Mouse (Mus musculus): ENCODE results near the gene Slc25a40.

Slc25a40 gene

DNA sequence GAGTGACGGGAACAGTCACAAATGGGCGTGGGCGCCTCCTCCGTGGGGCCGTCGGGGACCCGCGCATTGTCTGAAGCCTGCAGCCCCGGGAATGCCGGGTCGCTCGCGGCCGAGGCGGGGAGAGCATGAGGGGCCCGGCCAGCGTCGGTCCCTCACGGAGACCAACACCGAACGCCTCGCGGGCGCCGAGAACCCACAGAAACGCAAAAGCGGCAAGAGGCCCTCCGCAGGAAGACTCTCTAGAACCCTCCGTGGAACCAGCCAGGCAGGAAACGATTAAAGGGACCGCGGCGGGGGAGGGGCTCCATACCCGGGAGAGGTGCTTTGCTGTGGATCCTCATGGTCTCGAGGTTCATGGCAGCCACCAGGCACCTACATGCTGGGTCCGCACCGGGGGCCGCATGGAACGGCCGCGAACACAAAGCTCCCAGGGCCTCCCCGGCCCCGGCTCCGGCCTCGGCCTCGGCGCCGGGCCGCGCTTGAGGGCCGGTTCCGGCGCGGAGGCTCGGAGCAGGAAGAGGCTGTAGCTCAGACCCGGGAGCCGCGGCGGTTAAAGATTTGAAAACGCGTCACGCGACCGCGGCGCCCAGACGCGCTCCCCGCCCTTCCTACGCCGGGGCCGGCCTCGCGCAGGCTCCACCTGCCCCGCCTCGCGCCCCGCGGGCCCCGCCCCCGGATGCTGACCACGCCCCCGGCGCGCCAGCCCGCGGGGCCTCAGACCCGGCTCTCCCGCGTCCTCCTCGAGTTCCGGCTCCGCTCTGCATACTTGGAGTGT lies at the start of gene Slc25a40, which contains the start of gene Dbf4:
Gene Slc25a40 (plus strand): TSS at position 694 of the 775 bp plus-strand sequence.
Gene Dbf4 (minus strand): TSS at position 560 of the 775 bp plus-strand sequence.
- DNase-seq (ENCODE audit: low spot score in 2 of 2) = peak; percentile 94 to 98

DNA sequence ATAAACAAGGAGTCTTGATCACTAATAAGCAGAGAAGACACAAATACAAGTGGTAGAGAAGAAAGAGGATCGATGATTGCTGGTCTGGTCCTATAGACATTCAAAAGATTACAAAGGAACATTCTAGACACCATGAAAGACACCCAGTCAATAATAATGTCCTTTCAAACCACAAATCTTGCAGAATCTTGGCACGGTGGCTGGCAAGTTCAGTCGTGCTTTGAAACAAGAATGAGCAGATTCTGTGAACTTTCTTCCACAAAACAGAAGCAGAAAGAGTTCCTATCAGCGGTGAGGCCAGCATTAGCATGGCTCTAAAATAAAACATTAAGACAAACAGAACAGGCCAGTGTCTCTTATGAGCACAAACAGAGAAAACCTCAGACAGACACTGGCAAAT lies 49.2 kb upstream of the Slc25a40 start:
- no peak for DNase-seq (ENCODE audit: low spot score in 2 of 2)

- no peak for DNase-seq (ENCODE audit: low spot score in 2 of 2)
These were observed 48.2 kb upstream of the Slc25a40 start for GRCm38 (mm10) chr5:8374297-8374906.

GRCm38 (mm10) chr5:8393891-8394583 lies 28.6 kb upstream of the Slc25a40 start:
- no peak for DNase-seq (ENCODE audit: low spot score in 2 of 2)

DNA sequence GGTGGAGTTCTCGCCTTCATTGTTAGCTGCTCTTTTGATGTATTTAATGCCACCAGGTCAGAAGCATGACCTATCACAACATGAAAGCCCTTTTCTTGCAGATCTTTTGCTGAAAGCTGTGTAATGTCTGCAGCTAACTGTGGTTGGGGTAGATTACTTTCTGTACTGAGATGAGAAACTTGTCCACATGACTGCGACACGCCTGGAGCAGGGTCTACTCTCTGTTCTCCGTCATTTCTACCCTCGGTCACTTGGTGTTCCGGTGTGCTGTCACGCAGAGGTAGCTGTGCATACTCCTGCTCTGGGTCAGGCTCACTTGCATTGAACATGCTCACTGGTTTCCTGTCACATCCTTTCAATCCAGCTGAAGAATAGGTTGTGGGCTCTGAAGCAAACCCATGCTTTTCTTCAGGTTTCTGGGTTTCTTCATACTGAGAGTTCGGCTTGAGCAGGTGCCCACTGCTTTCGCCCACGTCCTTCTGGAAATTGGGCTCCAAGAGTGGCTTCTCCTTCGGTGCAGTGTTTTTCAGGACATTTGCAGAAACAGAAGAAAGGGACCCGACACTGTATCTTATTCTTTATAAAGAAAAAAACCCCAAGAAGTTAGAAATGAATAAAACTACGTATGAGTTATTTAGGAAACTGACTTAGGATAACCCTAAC lies 24.9 kb upstream of the Slc25a40 start:
- no peak for DNase-seq (ENCODE audit: low spot score in 2 of 2)

DNA sequence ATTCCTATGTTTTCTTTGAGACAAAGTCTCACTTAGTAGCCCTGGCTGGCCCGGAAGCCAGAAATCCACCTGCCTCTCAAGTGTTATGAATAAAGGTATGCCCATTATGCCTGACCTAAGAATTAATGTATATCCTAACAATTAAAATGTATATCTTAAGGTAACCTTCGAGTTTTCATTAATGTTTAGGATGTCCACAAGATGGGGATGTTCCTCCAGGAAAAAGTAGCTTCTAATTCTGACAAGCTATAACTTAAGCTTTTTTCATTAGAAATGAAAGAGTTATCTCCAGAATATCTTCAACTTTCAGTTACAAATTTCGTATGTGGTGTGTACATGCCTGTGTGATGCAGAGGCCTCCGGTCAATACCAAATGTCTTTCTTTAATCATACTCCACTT lies 13.9 kb upstream of the Slc25a40 start:
- DNase-seq (ENCODE audit: low spot score in 2 of 2) = no peak

GRCm38 (mm10) chr5:8416683-8417413 lies 5.8 kb upstream of the Slc25a40 start:
- no peak for DNase-seq (ENCODE audit: low spot score in 2 of 2)

DNA sequence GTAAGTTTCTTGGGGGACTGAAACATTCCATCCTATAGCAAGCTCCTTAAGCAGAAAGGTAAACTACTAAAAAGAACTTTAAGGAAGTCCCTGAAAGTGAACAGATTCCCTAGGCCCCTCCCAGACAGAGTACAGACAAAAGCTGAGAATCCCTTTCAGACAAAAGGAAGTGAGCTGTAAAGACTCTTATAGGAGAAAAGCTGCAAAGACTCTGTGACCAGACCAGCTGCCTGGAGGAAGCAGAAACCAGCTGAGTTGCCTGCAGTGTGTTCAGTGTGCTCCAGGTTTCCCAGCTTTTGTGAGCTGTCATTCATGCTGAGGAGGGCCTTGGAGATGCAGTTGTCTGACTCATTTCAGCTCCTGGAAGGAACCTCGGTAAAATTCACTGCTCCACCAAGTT lies 5.2 kb upstream of the Slc25a40 start:
- no peak for DNase-seq (ENCODE audit: low spot score in 2 of 2)

- no peak for DNase-seq (ENCODE audit: low spot score in 2 of 2)
These were observed 1.2 kb upstream of the Slc25a40 start for GRCm38 (mm10) chr5:8421424-8421823.

DNA sequence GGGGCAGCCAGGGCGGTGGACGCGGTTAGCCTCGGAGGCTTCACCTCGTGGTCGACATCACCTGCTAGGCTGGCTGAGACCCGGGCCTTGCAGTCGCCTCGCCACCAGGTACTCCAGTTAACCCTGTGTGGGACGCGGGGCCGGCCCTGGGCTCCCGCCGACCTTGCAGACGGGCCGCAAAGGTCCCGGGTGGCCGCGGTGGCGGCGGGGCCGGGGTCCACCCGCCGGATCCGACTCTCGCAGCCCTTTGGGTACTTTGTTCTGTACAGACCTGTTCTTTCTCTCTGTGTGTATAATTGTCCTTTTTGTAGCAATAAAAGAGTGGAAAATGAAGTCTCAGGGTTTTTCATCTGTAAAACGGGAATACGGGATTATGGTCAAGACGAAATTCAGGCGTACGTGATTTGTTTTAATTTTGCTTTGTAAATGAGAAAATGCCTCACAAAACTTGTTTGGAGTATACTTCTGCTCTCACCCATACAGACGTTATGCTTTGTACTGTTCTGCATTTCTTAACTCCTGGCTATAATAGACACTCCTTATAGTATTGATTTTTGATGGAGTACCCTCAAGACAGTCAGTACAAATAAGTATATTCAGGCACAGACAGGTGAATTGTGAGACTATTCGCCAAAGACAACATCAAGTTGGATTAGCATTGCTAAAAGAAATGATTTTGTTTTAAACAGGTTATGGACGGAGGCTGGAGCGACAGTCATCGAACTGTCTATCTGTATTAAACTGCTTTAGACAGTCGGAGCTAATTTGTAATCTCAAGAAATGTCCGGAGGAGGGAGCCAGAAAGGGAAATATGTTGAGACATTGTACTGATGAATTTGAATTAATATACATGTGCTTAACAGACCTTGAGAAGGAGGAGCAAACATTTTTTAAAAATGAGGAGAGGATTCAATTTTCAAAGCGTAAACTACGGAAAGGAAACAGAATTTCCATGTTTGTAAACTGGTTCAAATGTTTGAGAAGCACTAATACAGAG lies 580 bp downstream of the Slc25a40 start:
- DNase-seq (ENCODE audit: low spot score in 2 of 2) = peak in 1 of 2 experiments; percentile 20

GRCm38 (mm10) chr5:8424116-8424515 lies 1.5 kb downstream of the Slc25a40 start:
- DNase-seq (ENCODE audit: low spot score in 2 of 2) = no peak

DNA sequence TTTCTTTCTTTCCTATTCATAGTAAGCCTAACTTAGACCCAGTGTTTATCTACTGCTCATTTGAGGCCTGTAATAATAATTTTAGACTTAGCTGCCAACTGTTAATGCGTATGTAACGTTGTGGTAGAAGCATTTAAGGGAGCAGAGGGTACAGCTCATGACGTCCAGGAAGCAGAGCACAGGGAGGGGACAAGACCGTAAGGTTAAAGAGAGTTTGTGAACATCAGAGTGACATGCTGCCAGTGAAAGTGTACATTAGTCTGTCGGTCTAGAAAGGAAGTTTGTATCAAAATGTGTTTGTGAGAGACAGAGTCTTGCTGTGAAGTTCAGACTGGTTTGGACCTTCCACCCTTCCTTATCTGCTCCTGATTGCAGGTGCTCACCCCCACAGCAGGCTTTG lies 3.2 kb downstream of the Slc25a40 start:
- DNase-seq (ENCODE audit: low spot score in 2 of 2) = no peak

GRCm38 (mm10) chr5:8437481-8438156 lies 15.0 kb downstream of the Slc25a40 start:
- no peak for DNase-seq (ENCODE audit: low spot score in 2 of 2)

DNA sequence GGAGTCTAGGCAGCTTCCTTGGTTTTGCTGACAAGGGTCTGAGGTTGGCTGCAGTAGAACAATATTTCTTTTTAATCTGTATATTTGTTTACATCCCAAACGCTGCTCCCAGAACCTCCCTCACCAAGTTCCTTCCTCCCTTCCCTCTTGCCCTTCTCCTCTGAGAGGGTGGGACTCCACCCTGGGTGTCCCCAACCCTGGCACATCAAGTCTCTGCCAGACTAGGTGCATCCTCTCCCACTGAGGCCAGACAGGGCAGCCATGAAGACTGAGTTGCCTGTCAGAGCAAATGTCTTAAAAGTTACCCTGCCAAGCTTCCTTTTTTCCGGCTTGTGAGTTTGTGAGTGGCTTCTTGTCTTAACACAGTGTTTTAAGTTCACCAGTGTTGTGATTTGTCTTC lies 16.4 kb downstream of the Slc25a40 start:
- DNase-seq (ENCODE audit: low spot score in 2 of 2) = no peak

- DNase-seq (ENCODE audit: low spot score in 2 of 2) = no peak
These were observed 32.9 kb downstream of the Slc25a40 start for GRCm38 (mm10) chr5:8455565-8455964.

DNA sequence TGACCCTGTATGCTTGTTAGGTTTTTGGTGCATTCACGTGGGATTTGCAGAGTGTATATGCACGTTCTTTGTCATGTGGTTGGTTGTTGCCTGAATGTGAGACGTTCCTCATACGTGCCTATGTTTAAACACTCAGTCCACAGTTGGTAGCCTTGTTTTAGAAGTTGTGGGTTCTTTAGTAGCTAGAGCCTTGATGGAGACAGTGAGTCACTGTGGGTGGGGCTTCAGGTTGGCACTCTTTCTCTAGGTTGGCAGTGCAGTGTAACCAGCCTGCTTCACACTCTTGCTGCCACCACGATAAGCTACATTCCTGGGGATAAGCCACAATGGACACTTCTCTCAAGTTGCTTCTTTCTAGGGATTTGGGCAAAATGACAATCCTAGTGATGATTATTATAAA lies 33.9 kb downstream of the Slc25a40 start:
- DNase-seq (ENCODE audit: low spot score in 2 of 2) = no peak

DNA sequence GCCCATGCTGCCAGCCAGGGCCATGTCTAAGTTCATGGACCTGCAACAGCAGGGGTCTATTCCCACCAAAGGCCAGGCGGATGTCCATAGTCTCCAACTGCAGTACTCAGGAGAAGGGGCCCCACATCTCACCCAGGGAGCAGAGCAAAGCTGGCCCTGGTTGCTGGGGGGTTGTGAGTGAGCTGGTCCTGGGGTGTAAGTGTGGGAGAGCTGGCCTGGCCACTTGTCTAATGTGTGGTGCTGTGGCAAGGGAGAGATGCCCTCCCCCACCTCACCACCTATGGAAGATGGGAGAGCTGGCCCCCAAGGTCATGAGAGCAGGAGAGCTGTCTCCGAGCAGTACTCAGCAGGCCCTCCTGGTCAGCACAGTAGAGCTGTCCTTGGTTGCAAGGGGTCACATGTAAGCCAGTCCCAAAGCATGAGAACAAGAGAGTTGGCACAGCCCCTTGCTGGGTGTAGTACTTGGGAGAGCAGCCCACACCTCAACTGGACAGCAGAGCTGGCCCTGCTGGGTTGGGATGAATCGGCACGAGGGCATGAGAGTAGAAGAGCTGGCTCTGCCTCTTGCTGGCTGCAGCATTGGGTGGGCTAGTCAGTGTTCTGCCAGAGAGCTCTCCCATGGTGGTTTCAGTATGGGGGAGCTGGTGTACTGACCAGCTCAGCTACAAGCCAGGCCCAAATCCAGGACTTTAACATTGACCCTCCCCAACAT lies 65.5 kb downstream of the Slc25a40 start:
- no peak for DNase-seq (ENCODE audit: low spot score in 2 of 2)

GRCm38 (mm10) chr5:8488701-8489297 lies 66.1 kb downstream of the Slc25a40 start:
- DNase-seq (ENCODE audit: low spot score in 2 of 2) = no peak
